Mouse (Mus musculus): ENCODE results near the gene Specc1. TPM values are rescaled to one million over a fixed set of nuclear protein-coding genes. Genes with fewer than 3 reads are reported as not detected.

Specc1 gene
- total and polyA plus RNA-seq, 3 experiments = 7.3 to 18.6 (median 15.5) TPM

GRCm38 (mm10) chr11:62249266-62250037 is 292.9 kb downstream of the Specc1 start (continued):
- TF ChIP-seq TCF12 (IDR thresholded peaks at IDR 0.05; ENCODE audit: low read depth, low read length) = peak; percentile 7; the same call in 1 of the 2 replicates
- peak; percentile 66; the same call in 1 of the 2 replicates for TF ChIP-seq RCOR1 (conservative IDR thresholded peaks at IDR 0.05; ENCODE audit: low read depth, low read length)
- no peak for TF ChIP-seq MEF2A (IDR thresholded peaks at IDR 0.05; ENCODE audit: borderline replicate concordance, low read depth, low read length)
- no peak for TF ChIP-seq POLR2A (IDR thresholded peaks at IDR 0.05; ENCODE audit: low read depth, low read length)
- no peak for TF ChIP-seq GABPA (IDR thresholded peaks at IDR 0.05; ENCODE audit: insufficient replicate concordance, low read depth, low read length)
- TF ChIP-seq NELFE (IDR thresholded peaks at IDR 0.05; ENCODE audit: low read depth, low read length) = no peak
- TF ChIP-seq RAD21 (IDR thresholded peaks at IDR 0.05; ENCODE audit: low read depth, low read length) = peak; percentile 51
- TF ChIP-seq SMC3 (IDR thresholded peaks at IDR 0.05; ENCODE audit: low read depth, low read length) = peak; percentile 72
- TF ChIP-seq IRF4 (IDR thresholded peaks at IDR 0.05; ENCODE audit: low read depth, low read length) = no peak
- no peak for TF ChIP-seq USF2 (conservative IDR thresholded peaks at IDR 0.05; ENCODE audit: low read depth, low read length)
- TF ChIP-seq ZNF384 (IDR thresholded peaks at IDR 0.05; ENCODE audit: low read depth, low read length) = no peak

GRCm38 (mm10) chr11:62251047-62251446 is 294.5 kb downstream of the Specc1 start:
- Histone ChIP-seq H3K27ac (ENCODE audit: insufficient read depth, low read depth) (no peak overlapping the region), H3K4me3 (replicated peaks in 1 of 3; ENCODE audit: low read depth in 2 of 3, low read length in 2 of 3, poor library complexity in 1 of 3) (no peak overlapping the region), H3K36me3 (replicated peaks in 1 of 2; ENCODE audit: control insufficient read depth in 1 of 2, insufficient read depth in 1 of 2, low read length in 1 of 2) (no peaks in the 10 kb centered on the region), H3K9ac (ENCODE audit: insufficient read depth, low read depth) (no peak overlapping the region), H3K9me3 (replicated peaks; ENCODE audit: low read length) (peaks cover 8% of the 10 kb centered on the region), H3K79me2 (replicated peaks; ENCODE audit: control insufficient read depth, extremely low read depth, insufficient read depth, poor library complexity, severe bottlenecking) (no peaks in the 10 kb centered on the region), H3K4me2 (ENCODE audit: insufficient read depth, low read depth, poor library complexity, severe bottlenecking) (no peak overlapping the region), H3K4me1 (ENCODE audit: control insufficient read depth in 1 of 2, insufficient read depth in 2 of 2) (peaks cover 0 to 33% of the 10 kb centered on the region in 2 experiments; a peak in 2 of 4 replicates), H3K27me3 (replicated peaks) (peaks cover 31% of the 10 kb centered on the region)
- TF ChIP-seq USF1 (IDR thresholded peaks at IDR 0.05; ENCODE audit: low read depth, low read length) (peak; percentile 76), BHLHE40 (IDR thresholded peaks at IDR 0.05; ENCODE audit: low read depth, low read length) (0 out of 2 replicates have a peak, but pooled peaks have one; percentile 53), POLR2AphosphoS2 (IDR thresholded peaks at IDR 0.05; ENCODE audit: low read depth, low read length) (no peak), ZNF384 (IDR thresholded peaks at IDR 0.05; ENCODE audit: low read depth, low read length) (no peak), ELF1 (IDR thresholded peaks at IDR 0.05; ENCODE audit: low read depth, low read length) (no peak), USF2 (conservative IDR thresholded peaks at IDR 0.05; ENCODE audit: low read depth, low read length) (peak; percentile 69), NELFE (IDR thresholded peaks at IDR 0.05; ENCODE audit: low read depth, low read length) (no peak)
- dilution Hi-C loops (cut with MboI; ENCODE audit: extremely low pct_ligation_motif_present, extremely low pct_unique_long_range_greater_than_20kb, low sequenced_read_pairs) (no loop called here), in situ Hi-C loops (cut with MboI; ENCODE audit: low pct_ligation_motif_present, low pct_unique_long_range_greater_than_20kb, low sequenced_read_pairs) (no loop called here)
- no peak for DNase-seq (ENCODE audit: extremely low read depth)

- Histone ChIP-seq H3K36me3 (replicated peaks in 1 of 2; ENCODE audit: control insufficient read depth in 1 of 2, insufficient read depth in 1 of 2, low read length in 1 of 2) (no peaks in the 10 kb centered on the region), H3K9me3 (replicated peaks; ENCODE audit: low read length) (no peaks in the 10 kb centered on the region), H3K4me1 (ENCODE audit: control insufficient read depth in 1 of 2, insufficient read depth in 2 of 2) (peaks cover 0 to 32% of the 10 kb centered on the region in 2 experiments; a peak in 2 of 4 replicates), H3K4me2 (ENCODE audit: insufficient read depth, low read depth, poor library complexity, severe bottlenecking) (no peak overlapping the region), H3K27ac (ENCODE audit: insufficient read depth, low read depth) (no peak overlapping the region), H3K4me3 (replicated peaks in 1 of 3; ENCODE audit: low read depth in 2 of 3, low read length in 2 of 3, poor library complexity in 1 of 3) (no peak overlapping the region), H3K9ac (ENCODE audit: insufficient read depth, low read depth) (no peak overlapping the region), H3K27me3 (replicated peaks) (peaks cover 21% of the 10 kb centered on the region), H3K79me2 (replicated peaks; ENCODE audit: control insufficient read depth, extremely low read depth, insufficient read depth, poor library complexity, severe bottlenecking) (no peaks in the 10 kb centered on the region)
- in situ Hi-C loops (cut with MboI; ENCODE audit: low pct_ligation_motif_present, low pct_unique_long_range_greater_than_20kb, low sequenced_read_pairs) (no loop called here), dilution Hi-C loops (cut with MboI; ENCODE audit: extremely low pct_ligation_motif_present, extremely low pct_unique_long_range_greater_than_20kb, low sequenced_read_pairs) (no loop called here)
- TF ChIP-seq ELF1 (IDR thresholded peaks at IDR 0.05; ENCODE audit: low read depth, low read length) = no peak
- TF ChIP-seq POLR2AphosphoS2 (IDR thresholded peaks at IDR 0.05; ENCODE audit: low read depth, low read length) = no peak
- no peak for TF ChIP-seq MAFK (IDR thresholded peaks at IDR 0.05; ENCODE audit: insufficient replicate concordance, low read length)
- no peak for TF ChIP-seq MXI1 (IDR thresholded peaks at IDR 0.05; ENCODE audit: low read depth, low read length)
- no peak for TF ChIP-seq USF2 (conservative IDR thresholded peaks at IDR 0.05; ENCODE audit: low read depth, low read length)
- TF ChIP-seq CHD1 (IDR thresholded peaks at IDR 0.05; ENCODE audit: low read depth, low read length) = no peak
- no peak for TF ChIP-seq MEF2A (IDR thresholded peaks at IDR 0.05; ENCODE audit: borderline replicate concordance, low read depth, low read length)
- TF ChIP-seq POLR2A (IDR thresholded peaks at IDR 0.05; ENCODE audit: low read depth, low read length) = no peak
- TF ChIP-seq MAX (IDR thresholded peaks at IDR 0.05; ENCODE audit: low read length) = no peak
- TF ChIP-seq CHD2 (IDR thresholded peaks at IDR 0.05; ENCODE audit: low read length) = no peak
- TF ChIP-seq ZC3H11A (IDR thresholded peaks at IDR 0.05; ENCODE audit: low read depth, low read length) = no peak
- no peak for TF ChIP-seq ZNF384 (IDR thresholded peaks at IDR 0.05; ENCODE audit: low read depth, low read length)
- TF ChIP-seq CTCF (conservative IDR thresholded peaks at IDR 0.05 in 1 of 2, IDR thresholded peaks at IDR 0.05 in 1 of 2; ENCODE audit: low read depth in 2 of 2, low read length in 2 of 2) = no peak
- TF ChIP-seq MYC (IDR thresholded peaks at IDR 0.05; ENCODE audit: low read depth, low read length) = no peak
- DNase-seq (ENCODE audit: extremely low read depth) = no peak
Observed at GRCm38 (mm10) chr11:62253380-62253779, 296.8 kb downstream of the Specc1 start.

Measured in CH12.LX (cell line).